Mouse (Mus musculus) urinary bladder, postnatal 0 days (tissue): ENCODE results near the gene D3Ertd254e. TPM values are rescaled to one million over a fixed set of nuclear protein-coding genes. Genes with fewer than 3 reads are reported as not detected.

ENCODE experiments used
- polyA plus RNA-seq: library from polyadenylated mRNA; unstranded; fragments of >200 nt; fragmentation: Nextera tagmentation; extraction: Ambion mirVana; gene quantifications from 2 replicates; pipeline ENCODE4 v1.2.1, GENCODE M21; 2015

Gene D3Ertd254e
- polyA plus RNA-seq, result 4.3 and 4.4 TPM in 2 replicates

GRCm38 (mm10) chr3:36150934-36151686 lies at the start of gene D3Ertd254e:
TSS of gene D3Ertd254e (plus strand) at chr3:36151017.

Other genes starting within 250 kb of the D3Ertd254e start
- 66.4 and 82.6 TPM in 2 replicates for gene Dcun1d1, start 213.6 kb upstream of the D3Ertd254e start, polyA plus RNA-seq
- gene Mccc1, start 150.3 kb upstream of the D3Ertd254e start, polyA plus RNA-seq, result 15.9 and 16.5 TPM in 2 replicates
- not detected in 2 replicates for gene Ccdc144b, start 97.5 kb upstream of the D3Ertd254e start, polyA plus RNA-seq
- gene Acad9, start 85.0 kb upstream of the D3Ertd254e start, polyA plus RNA-seq, result 36.1 and 47.2 TPM in 2 replicates
- 0.31 TPM in 1 of 2 replicates, not detected in the other for gene Qrfpr, start 71.3 kb downstream of the D3Ertd254e start, polyA plus RNA-seq